Mouse (Mus musculus) left cerebral cortex, adult 11 months (tissue): ENCODE measurements around the gene Pnldc1.
"Not testable (repeated sequence)": the region's sequence is repeated elsewhere in the genome, so short reads cannot be mapped to it uniquely, and the experiment has no call there.

Source experiments
- DNase-seq: peaks from one replicate; pipeline ENCODE4 v3.0.0; 2022; ENCODE audit warnings: low spot score

Pnldc1 gene

GRCm38 (mm10) chr17:12906436-12906835 lies 3.6 kb downstream of the Pnldc1 start:
- DNase-seq: no peak

- DNase-seq: no peak
Observed at GRCm38 (mm10) chr17:12905810-12906209, 4.2 kb downstream of the Pnldc1 start.

- no peak for DNase-seq
Observed at GRCm38 (mm10) chr17:12904349-12904748, 5.7 kb downstream of the Pnldc1 start.

GRCm38 (mm10) chr17:12903372-12904333 lies 6.4 kb downstream of the Pnldc1 start:
- DNase-seq: no peak

- no peak for DNase-seq
Observed at GRCm38 (mm10) chr17:12902291-12902690, 7.7 kb downstream of the Pnldc1 start.

- not testable (repeated sequence) for DNase-seq
Observed at GRCm38 (mm10) chr17:12898607-12899006, 11.4 kb downstream of the Pnldc1 start.

- no peak for DNase-seq
Observed at GRCm38 (mm10) chr17:12897674-12898073, 12.4 kb downstream of the Pnldc1 start.

- DNase-seq: no peak
Observed at GRCm38 (mm10) chr17:12892033-12892432, 18.0 kb downstream of the Pnldc1 start.

GRCm38 (mm10) chr17:12891054-12891453 lies 19.0 kb downstream of the Pnldc1 start:
- no peak for DNase-seq

- DNase-seq: no peak
Observed at GRCm38 (mm10) chr17:12887021-12887775, 22.8 kb downstream of the Pnldc1 start.

- DNase-seq: no peak
Observed at GRCm38 (mm10) chr17:12886620-12887019, 23.4 kb downstream of the Pnldc1 start.

- no peak for DNase-seq
Observed at GRCm38 (mm10) chr17:12881216-12881615, 28.8 kb downstream of the Pnldc1 start.

GRCm38 (mm10) chr17:12880178-12880577 lies 29.9 kb downstream of the Pnldc1 start:
- peak; percentile 74 for DNase-seq

- no peak for DNase-seq
Observed at GRCm38 (mm10) chr17:12875734-12876133, 34.3 kb downstream of the Pnldc1 start, which contains the start of gene Mrgprh. Mrgprh (plus strand) TSS chr17:12876034.

GRCm38 (mm10) chr17:12872275-12873028 lies 37.6 kb downstream of the Pnldc1 start:
- DNase-seq: no peak

GRCm38 (mm10) chr17:12868640-12869039 lies 41.4 kb downstream of the Pnldc1 start:
- no peak for DNase-seq

GRCm38 (mm10) chr17:12868043-12868442 lies 42.0 kb downstream of the Pnldc1 start, which contains the start of gene Mas1:
Mas1 (minus strand) TSS chr17:12868143.
- no peak for DNase-seq

GRCm38 (mm10) chr17:12866853-12867252 lies 43.2 kb downstream of the Pnldc1 start:
- DNase-seq: peak; percentile 41

GRCm38 (mm10) chr17:12865407-12865806 lies 44.6 kb downstream of the Pnldc1 start:
- DNase-seq: no peak

- no peak for DNase-seq
Observed at GRCm38 (mm10) chr17:12864111-12864510, 45.9 kb downstream of the Pnldc1 start.

GRCm38 (mm10) chr17:12859006-12859520 lies 51.0 kb downstream of the Pnldc1 start:
- DNase-seq: no peak

GRCm38 (mm10) chr17:12858072-12858471 lies 52.0 kb downstream of the Pnldc1 start:
- no peak for DNase-seq
